Mouse (Mus musculus) mouse trophoblast stem cell (cell line): ENCODE data around the gene Gm5072.
"Not testable (repeated sequence)": the region's sequence is repeated elsewhere in the genome, so short reads cannot be mapped to it uniquely, and the experiment has no call there.

Source experiments
- in situ Hi-C, 2 experiments: fragments of 300-500 bp; cut with MseI, MboI; formaldehyde crosslinking; loops; 2 replicates in 1 of 2; 3 replicates in 1 of 2; pipeline ENCODE4 v1.15.1; 2025

Gm5072 gene

DNA sequence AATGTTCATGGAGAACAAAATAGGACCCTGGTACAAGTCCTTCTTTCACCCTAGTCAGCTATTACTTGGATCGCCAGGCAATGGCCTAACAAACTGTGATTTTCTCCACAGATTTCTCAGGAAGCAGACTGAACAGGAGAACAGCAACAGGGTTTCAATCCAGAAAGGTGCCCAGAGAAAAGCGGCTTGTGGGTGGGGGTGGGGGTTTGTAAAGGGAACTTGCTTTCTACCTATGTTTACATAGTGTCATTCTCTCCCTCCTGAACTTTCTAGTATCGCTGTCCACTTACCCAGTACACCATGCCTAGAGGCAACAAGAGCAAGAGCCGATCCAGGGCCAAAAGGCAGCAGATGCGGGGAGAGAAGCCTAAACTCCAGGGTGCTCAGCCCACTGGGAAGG, at the start of gene Gm5072:
Gm5072 (plus strand) TSS at position 301 of the 400 bp plus-strand sequence.
- in situ Hi-C loops: not testable (repeated sequence)
